Mouse (Mus musculus): ENCODE data around the gene Cyp4f16.
"Not testable (repeated sequence)": the region's sequence is repeated elsewhere in the genome, so short reads cannot be mapped to it uniquely, and the experiment has no call there.

DNA sequence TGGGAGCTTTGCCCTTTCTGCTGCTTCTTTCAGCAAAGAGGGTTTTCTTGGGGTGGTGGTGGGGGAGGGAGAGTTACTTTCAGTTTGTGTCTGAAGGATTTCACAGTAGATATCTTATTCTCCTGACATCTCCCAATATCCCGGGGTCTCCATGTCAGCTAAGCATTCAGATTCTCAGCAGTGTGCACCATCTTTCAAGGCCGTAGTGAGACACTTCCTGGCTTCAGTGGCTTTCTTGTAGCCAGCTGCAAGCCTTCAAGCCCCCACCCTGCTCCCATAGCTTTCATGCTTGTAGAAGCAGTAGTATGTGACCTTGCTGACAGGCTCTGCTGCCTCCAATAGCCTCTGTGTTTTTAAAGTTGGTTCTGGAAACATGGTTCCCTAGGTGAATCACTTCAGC, 36.9 kb downstream of the Cyp4f16 start:
- TF ChIP-seq CTCF, EP300 (IDR thresholded peaks at IDR 0.05; ENCODE audit: low read depth): not testable (repeated sequence)

Measured in liver, embryonic 14.5 days (tissue).